Mouse (Mus musculus): ENCODE results near the gene Lama5.

DNA sequence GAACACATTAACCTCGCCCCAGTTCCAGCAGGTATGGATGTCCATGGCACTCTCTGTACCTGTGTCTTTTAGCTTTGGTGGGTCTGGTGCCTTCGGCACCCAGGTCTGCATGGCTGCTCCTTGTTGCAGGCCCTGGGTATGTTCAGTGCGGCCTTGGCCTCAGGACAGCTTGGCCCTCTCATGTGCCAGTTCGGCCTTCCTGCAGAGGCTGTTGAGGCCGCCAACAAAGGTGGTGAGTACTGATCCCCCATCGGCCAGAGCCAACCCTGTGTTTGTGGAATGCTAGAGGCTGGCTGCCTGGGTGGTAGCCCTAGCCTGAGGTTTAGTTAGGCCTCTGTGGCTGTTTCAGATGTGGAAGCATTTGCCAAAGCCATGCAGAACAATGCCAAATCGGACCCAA, 49.9 kb downstream of the Lama5 start:
- no peak for TF ChIP-seq CTCF (IDR thresholded peaks at IDR 0.05; ENCODE audit: control insufficient read depth, insufficient read depth, insufficient read length)
- no peak for TF ChIP-seq MAX (IDR thresholded peaks at IDR 0.05)
- TF ChIP-seq USF1 (IDR thresholded peaks at IDR 0.05; ENCODE audit: low read depth): no peak
- TF ChIP-seq MYOD1 (IDR thresholded peaks at IDR 0.05; ENCODE audit: control insufficient read depth, insufficient read length, low read depth): no peak
- TF ChIP-seq FOSL1 (IDR thresholded peaks at IDR 0.05; ENCODE audit: insufficient read depth, low read length, poor library complexity, severe bottlenecking): no peak
- no peak for TF ChIP-seq MYOG (IDR thresholded peaks at IDR 0.05; ENCODE audit: control insufficient read depth, extremely low read depth, insufficient read length)

Data from C2C12 (cell line).